Mouse (Mus musculus) embryonic facial prominence, embryonic 10.5 days (tissue): ENCODE data around the gene Olfr1107. TPM values are rescaled to one million over a fixed set of nuclear protein-coding genes. Genes with fewer than 3 reads are reported as not detected.

Experiments used
- DNase-seq: peaks from one replicate; pipeline ENCODE4 v3.0.0-alpha.2; 2017; ENCODE audit warnings: low spot score
- H3K27ac ChIP-seq: fragments of 300-500 bp; sonication (generic); replicated peaks from 2 replicates; pipeline ENCODE4 v1.5.1; 2016; ENCODE audit warnings: mild to moderate bottlenecking
- H3K27me3 ChIP-seq: fragments of 300-500 bp; sonication (generic); replicated peaks from 2 replicates; pipeline ENCODE4 v1.6.1; 2016; ENCODE audit warnings: low read depth, mild to moderate bottlenecking; ENCODE audit not compliant: poor library complexity, severe bottlenecking
- H3K36me3 ChIP-seq: fragments of 300-500 bp; sonication (generic); replicated peaks from 2 replicates; pipeline ENCODE4 v1.6.1; 2016; ENCODE audit warnings: mild to moderate bottlenecking, moderate library complexity
- H3K4me1 ChIP-seq: fragments of 300-500 bp; sonication (generic); 2 replicates; pipeline ENCODE4 v1.6.1; 2016
- H3K4me3 ChIP-seq: fragments of 300-500 bp; sonication (generic); 2 replicates; pipeline ENCODE4 v1.5.1; 2016; ENCODE audit warnings: mild to moderate bottlenecking, moderate library complexity
- H3K9me3 ChIP-seq: fragments of 300-500 bp; sonication (generic); 2 replicates; pipeline ENCODE4 v1.6.1; 2016; ENCODE audit warnings: mild to moderate bottlenecking
- WGBS: fragments of 180-500 bp; shearing (Covaris S2); methylation state at CpG from one replicate; pipeline ENCODE4 v1.1.7; 2016; 5-methylcytosine and 5-hydroxymethylcytosine counted together
- polyA plus RNA-seq: library from polyadenylated mRNA; unstranded; fragments of >200 nt; fragmentation: Nextera tagmentation; extraction: Ambion mirVana; gene quantifications from 2 replicates; pipeline ENCODE4 v1.2.1, GENCODE M21; 2016

The Olfr1107 gene
- not detected in 2 replicates for polyA plus RNA-seq

- H3K4me1 ChIP-seq: no peaks in the 10 kb centered on the region
- no peak within 1 kb of the TSS for H3K27ac ChIP-seq
- no peaks in the 10 kb centered on the region for H3K9me3 ChIP-seq
- H3K4me3 ChIP-seq: no peak within 1 kb of the TSS
- no peaks in the 10 kb centered on the region for H3K27me3 ChIP-seq
- H3K36me3 ChIP-seq: no peaks in the 10 kb centered on the region
- DNase-seq: no peak
- 85% methylated on average over 1 of the region's 1 CpGs for WGBS
Measured at GRCm38 (mm10) chr2:87075717-87076116, at the start of gene Olfr1107. TSS of gene Olfr1107 (minus strand) at chr2:87075817.

GRCm38 (mm10) chr2:87114467-87114866 lies 38.9 kb upstream of the Olfr1107 start, which contains the start of gene Olfr259:
TSS of gene Olfr259 (minus strand) at chr2:87114567.
- no peaks in the 10 kb centered on the region for H3K9me3 ChIP-seq
- no peak within 1 kb of the TSS for H3K27ac ChIP-seq
- H3K4me3 ChIP-seq: no peak within 1 kb of the TSS
- no peak for DNase-seq
- H3K27me3 ChIP-seq: no peaks in the 10 kb centered on the region
- H3K4me1 ChIP-seq: no peaks in the 10 kb centered on the region
- H3K36me3 ChIP-seq: no peaks in the 10 kb centered on the region

GRCm38 (mm10) chr2:87095908-87096307 lies 20.3 kb upstream of the Olfr1107 start, which contains the start of gene Olfr1109:
TSS of gene Olfr1109 (minus strand) at chr2:87096008.
- H3K27ac ChIP-seq: no peak within 1 kb of the TSS
- no peaks in the 10 kb centered on the region for H3K27me3 ChIP-seq
- 73% methylated on average over 1 of the region's 1 CpGs for WGBS
- no peaks in the 10 kb centered on the region for H3K4me1 ChIP-seq
- no peaks in the 10 kb centered on the region for H3K36me3 ChIP-seq
- no peak within 1 kb of the TSS for H3K4me3 ChIP-seq
- no peaks in the 10 kb centered on the region for H3K9me3 ChIP-seq
- DNase-seq: no peak

- no peaks in the 10 kb centered on the region for H3K27me3 ChIP-seq
- no peak for DNase-seq
- no peak within 1 kb of the TSS for H3K27ac ChIP-seq
- WGBS: 85% methylated on average over 1 of the region's 1 CpGs
- H3K4me1 ChIP-seq: no peaks in the 10 kb centered on the region
- H3K36me3 ChIP-seq: no peaks in the 10 kb centered on the region
- H3K9me3 ChIP-seq: no peaks in the 10 kb centered on the region
- no peak within 1 kb of the TSS for H3K4me3 ChIP-seq
Measured at GRCm38 (mm10) chr2:87052173-87052572, 23.4 kb downstream of the Olfr1107 start, which contains the start of gene Olfr1106. TSS of gene Olfr1106 (minus strand) at chr2:87052273.

GRCm38 (mm10) chr2:87036431-87036830 lies 39.2 kb downstream of the Olfr1107 start, which contains the start of gene Olfr1105:
TSS of gene Olfr1105 (minus strand) at chr2:87036531.
- Histone ChIP-seq H3K27me3 (no peaks in the 10 kb centered on the region), H3K9me3 (no peaks in the 10 kb centered on the region), H3K36me3 (no peaks in the 10 kb centered on the region), H3K4me3 (no peak within 1 kb of the TSS), H3K4me1 (no peaks in the 10 kb centered on the region), H3K27ac (no peak within 1 kb of the TSS)
- no peak for DNase-seq

GRCm38 (mm10) chr2:87026980-87027379 lies 48.6 kb downstream of the Olfr1107 start, which contains the start of gene Olfr1104:
TSS of gene Olfr1104 (minus strand) at chr2:87027080.
- Histone ChIP-seq H3K4me3 (no peak within 1 kb of the TSS), H3K9me3 (no peaks in the 10 kb centered on the region), H3K27ac (no peak within 1 kb of the TSS), H3K27me3 (no peaks in the 10 kb centered on the region), H3K36me3 (no peaks in the 10 kb centered on the region), H3K4me1 (no peaks in the 10 kb centered on the region)
- no peak for DNase-seq
- 81% methylated on average over 1 of the region's 1 CpGs for WGBS

Other genes with a start within 250 kb of the Olfr1107 start
- gene Olfr1095, start 224.1 kb downstream of the Olfr1107 start, polyA plus RNA-seq: not detected in 2 replicates
- not detected in 2 replicates for gene Gm13723, start 201.0 kb downstream of the Olfr1107 start, polyA plus RNA-seq
- gene Olfr1097, start 183.6 kb downstream of the Olfr1107 start, polyA plus RNA-seq: not detected in 2 replicates
- not detected in 2 replicates for gene Olfr1098, start 151.3 kb downstream of the Olfr1107 start, polyA plus RNA-seq
- not detected in 2 replicates for gene Olfr1099, start 115.1 kb downstream of the Olfr1107 start, polyA plus RNA-seq
- gene Olfr1100, start 95.9 kb downstream of the Olfr1107 start, polyA plus RNA-seq: not detected in 2 replicates
- not detected in 2 replicates for gene Olfr1101, start 84.6 kb downstream of the Olfr1107 start, polyA plus RNA-seq
- not detected in 2 replicates for gene Olfr1102, start 77.4 kb downstream of the Olfr1107 start, polyA plus RNA-seq
- not detected in 2 replicates for gene Olfr1104, start 48.7 kb downstream of the Olfr1107 start, polyA plus RNA-seq
- gene Olfr1105, start 39.3 kb downstream of the Olfr1107 start, polyA plus RNA-seq: not detected in 2 replicates
- not detected in 2 replicates for gene Olfr1106, start 23.5 kb downstream of the Olfr1107 start, polyA plus RNA-seq
- not detected in 2 replicates for gene Olfr1109, start 20.2 kb upstream of the Olfr1107 start, polyA plus RNA-seq
- not detected in 2 replicates for gene Olfr259, start 38.8 kb upstream of the Olfr1107 start, polyA plus RNA-seq
- gene Olfr1110, start 64.5 kb upstream of the Olfr1107 start, polyA plus RNA-seq: not detected in 2 replicates
- gene Olfr1111, start 76.8 kb upstream of the Olfr1107 start, polyA plus RNA-seq: not detected in 2 replicates
- not detected in 2 replicates for gene Olfr1112, start 112.0 kb upstream of the Olfr1107 start, polyA plus RNA-seq
- not detected in 2 replicates for gene Olfr1113, start 133.2 kb upstream of the Olfr1107 start, polyA plus RNA-seq
- not detected in 2 replicates for gene Olfr1115, start 172.2 kb upstream of the Olfr1107 start, polyA plus RNA-seq
- gene Olfr1116, start 191.7 kb upstream of the Olfr1107 start, polyA plus RNA-seq: not detected in 2 replicates
- not detected in 2 replicates for gene Olfr1118, start 231.8 kb upstream of the Olfr1107 start, polyA plus RNA-seq